Comparison of ENCODE assay signal across 14 mouse cellular contexts in the genomic region with DNA sequence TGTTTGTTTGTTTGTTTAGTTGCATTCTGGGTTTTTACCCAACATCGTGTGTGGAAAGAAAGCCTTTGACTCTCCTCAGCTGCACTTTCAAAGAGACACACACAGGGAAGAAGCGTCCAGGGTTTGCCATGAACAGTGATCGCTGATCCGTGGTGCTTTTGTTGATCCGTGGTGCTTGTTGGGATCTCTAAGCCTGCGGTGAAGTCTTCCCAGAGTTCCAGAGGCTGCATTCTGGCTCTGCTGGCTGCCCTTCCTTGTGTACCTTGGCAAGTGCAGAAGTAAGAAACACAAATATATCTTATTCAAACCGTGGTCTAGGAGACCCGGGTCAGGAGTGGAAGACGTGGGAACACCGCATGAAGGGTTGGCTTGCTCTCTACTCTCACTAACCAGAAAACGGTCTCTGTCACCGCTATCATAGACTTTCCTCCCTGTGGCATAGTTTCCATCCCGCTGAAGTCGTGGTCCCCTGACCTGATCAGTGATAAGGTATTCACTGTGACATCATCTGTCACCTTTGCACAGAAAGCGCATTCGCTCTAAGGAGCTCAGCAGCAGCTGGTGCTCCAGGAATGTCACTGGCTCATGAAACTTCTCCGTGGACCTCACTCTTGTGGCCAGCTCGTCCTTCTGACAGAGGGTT.
DNase-seq lines count a peak whose midpoint lies in the region; ATAC-seq and TF ChIP-seq lines count a peak whose summit lies in the region.
"Had no signal": no experiment of that assay in that cellular context is flagged by ENCODE, and none has a peak within 500 bp of the region (broad histone marks: within the 10 kb centered on the region; RNA-seq: fewer than 3 reads in every experiment).

No protein-coding gene starts in this region.

- no peak overlapping the region for H3K9ac ChIP-seq in hindbrain, postnatal 0 days (replicated peaks; ENCODE audit: low read length)
- H3K9ac ChIP-seq in hindbrain, embryonic 16.5 days (ENCODE audit: low read depth, low read length) = no peak overlapping the region
- no peak overlapping the region for H3K9ac ChIP-seq in liver, embryonic 16.5 days (ENCODE audit: low read depth, low read length)
- H3K9ac ChIP-seq in kidney, embryonic 15.5 days = no peak overlapping the region
- H3K9ac ChIP-seq: liver, embryonic 13.5 days had no signal

- TF ChIP-seq CTCF in hindbrain, postnatal 0 days (IDR thresholded peaks at IDR 0.05; ENCODE audit: low read depth) = no peak

- DNase-seq in hindbrain, postnatal 0 days (ENCODE audit: low spot score) = no peak
- DNase-seq in liver = no peak
- DNase-seq in kidney, postnatal 36 days = peak; percentile 22 to 42
- DNase-seq in thymus, postnatal 10 days (ENCODE audit: low spot score in 2 of 2) = no peak
- DNase-seq in adrenal gland, adult 18-20 months (ENCODE audit: low spot score in 2 of 2) = no peak
- DNase-seq: cerebellum, adult 11-12 months; cerebellum, postnatal 25 days; gastrocnemius, postnatal 14 days; liver, embryonic 13.5 days; lung, postnatal 10 days had no signal

- WGBS in hindbrain, postnatal 0 days = 57% methylated on average over 18 of the region's 18 CpGs
- WGBS in hindbrain, embryonic 16.5 days = 61% methylated on average over 18 of the region's 18 CpGs
- 65% methylated on average over 18 of the region's 18 CpGs for WGBS in liver, embryonic 16.5 days (ENCODE audit: insufficient replicate concordance)
- WGBS in kidney, embryonic 15.5 days = 60% methylated on average over 18 of the region's 18 CpGs

- H3K9me3 ChIP-seq in hindbrain, postnatal 0 days (ENCODE audit: low read length) = no peaks in the 10 kb centered on the region
- no peaks in the 10 kb centered on the region for H3K9me3 ChIP-seq in hindbrain, embryonic 16.5 days (ENCODE audit: control insufficient read depth, low read length)
- no peaks in the 10 kb centered on the region for H3K9me3 ChIP-seq in liver, embryonic 16.5 days (replicated peaks; ENCODE audit: control insufficient read depth, low read length)
- H3K9me3 ChIP-seq in kidney, embryonic 15.5 days (replicated peaks) = no peaks in the 10 kb centered on the region
- H3K9me3 ChIP-seq: liver, embryonic 13.5 days; megakaryocyte, embryonic 14.5 days had no signal

- 0 out of 2 replicates have a peak overlapping the region, but pooled peaks have one; percentile 20 for H3K4me2 ChIP-seq in hindbrain, postnatal 0 days (ENCODE audit: low read depth, low read length)
- no peak overlapping the region for H3K4me2 ChIP-seq in hindbrain, embryonic 16.5 days (ENCODE audit: low read length)
- H3K4me2 ChIP-seq in liver, embryonic 16.5 days (ENCODE audit: low read depth, low read length) = peak overlapping the region; percentile 22; the same call in 1 of the 2 replicates
- H3K4me2 ChIP-seq in kidney, embryonic 15.5 days = peak overlapping the region; percentile 18
- H3K4me2 ChIP-seq: liver, embryonic 13.5 days had no signal

- no peaks in the 10 kb centered on the region for H3K36me3 ChIP-seq in hindbrain, postnatal 0 days (ENCODE audit: insufficient read depth, low read length)
- H3K36me3 ChIP-seq in hindbrain, embryonic 16.5 days (ENCODE audit: control insufficient read depth, insufficient read depth, low read length) = no peaks in the 10 kb centered on the region
- no peaks in the 10 kb centered on the region for H3K36me3 ChIP-seq in liver, embryonic 16.5 days (ENCODE audit: control insufficient read depth, insufficient read depth)
- H3K36me3 ChIP-seq in kidney, embryonic 15.5 days = no peaks in the 10 kb centered on the region

- ATAC-seq in hindbrain, postnatal 0 days = no peak
- ATAC-seq in hindbrain, embryonic 16.5 days = no peak
- ATAC-seq in liver, embryonic 16.5 days (ENCODE audit: low read depth) = no peak
- ATAC-seq in kidney, embryonic 15.5 days (replicated peaks; ENCODE audit: low FRiP score) = no peak

- H3K27ac ChIP-seq in hindbrain, postnatal 0 days = no peak overlapping the region
- H3K27ac ChIP-seq in hindbrain, embryonic 16.5 days (ENCODE audit: low read depth, low read length) = no peak overlapping the region
- H3K27ac ChIP-seq in liver, embryonic 16.5 days (ENCODE audit: low read length) = no peak overlapping the region
- H3K27ac ChIP-seq in kidney, embryonic 15.5 days = no peak overlapping the region
- H3K27ac ChIP-seq: liver, embryonic 13.5 days had no signal

- no peak overlapping the region for H3K4me3 ChIP-seq in hindbrain, postnatal 0 days (ENCODE audit: low read length)
- no peak overlapping the region for H3K4me3 ChIP-seq in hindbrain, embryonic 16.5 days (ENCODE audit: low read length)
- no peak overlapping the region for H3K4me3 ChIP-seq in liver, embryonic 16.5 days (ENCODE audit: low read depth, low read length)
- no peak overlapping the region for H3K4me3 ChIP-seq in kidney, embryonic 15.5 days (replicated peaks)
- H3K4me3 ChIP-seq: liver, embryonic 13.5 days; megakaryocyte, embryonic 14.5 days had no signal

- H3K4me1 ChIP-seq in hindbrain, postnatal 0 days (ENCODE audit: insufficient read depth, low read length) = peaks cover 3% of the 10 kb centered on the region; the same call in 1 of the 2 replicates
- no peaks in the 10 kb centered on the region for H3K4me1 ChIP-seq in hindbrain, embryonic 16.5 days (ENCODE audit: control insufficient read depth, insufficient read depth, low read depth, low read length)
- H3K4me1 ChIP-seq in liver, embryonic 16.5 days (ENCODE audit: control insufficient read depth, low read depth, low read length) = no peaks in the 10 kb centered on the region
- peaks cover 5% of the 10 kb centered on the region for H3K4me1 ChIP-seq in kidney, embryonic 15.5 days
- H3K4me1 ChIP-seq: liver, embryonic 13.5 days had no signal

- H3K27me3 ChIP-seq in hindbrain, postnatal 0 days (ENCODE audit: insufficient read depth, low read length) = no peaks in the 10 kb centered on the region
- no peaks in the 10 kb centered on the region for H3K27me3 ChIP-seq in hindbrain, embryonic 16.5 days (replicated peaks; ENCODE audit: control insufficient read depth, insufficient read depth, low read length)
- no peaks in the 10 kb centered on the region for H3K27me3 ChIP-seq in liver, embryonic 16.5 days (ENCODE audit: control insufficient read depth, insufficient read depth, low read depth, low read length)
- H3K27me3 ChIP-seq in kidney, embryonic 15.5 days = no peaks in the 10 kb centered on the region
- H3K27me3 ChIP-seq: liver, embryonic 13.5 days; megakaryocyte, embryonic 14.5 days had no signal

Comparison
In these comparisons a context has a peak if more than half of its experiments do, and no peak if none do; other contexts are left out.
1. DNase-seq: peak in kidney, postnatal 36 days (2 of 2); none in hindbrain, postnatal 0 days (single experiment), liver (single experiment), thymus, postnatal 10 days (0 of 2) and adrenal gland, adult 18-20 months (0 of 2).